Mouse (Mus musculus) ES-E14 (cell line): ENCODE data around the gene Fam240a.

Experiments
- CHD2 ChIP-seq: IDR thresholded peaks from 2 replicates; pipeline ENCODE4 v1.6.1; 2014; ENCODE audit warnings: mild to moderate bottlenecking, low read depth, low read length, inconsistent platforms
- HCFC1 ChIP-seq: IDR thresholded peaks from 2 replicates; pipeline ENCODE4 v1.6.1; 2012; ENCODE audit warnings: low read length, inconsistent platforms, borderline replicate concordance; ENCODE audit not compliant: insufficient read depth
- MAFK ChIP-seq: IDR thresholded peaks from 2 replicates; pipeline ENCODE4 v1.6.1; 2014; ENCODE audit warnings: mild to moderate bottlenecking, low read depth, low read length, inconsistent platforms; ENCODE audit not compliant: insufficient read depth
- ZC3H11A ChIP-seq: IDR thresholded peaks from 2 replicates; pipeline ENCODE4 v1.6.1; 2012; ENCODE audit warnings: low read depth, mild to moderate bottlenecking, inconsistent platforms, low read length, borderline replicate concordance

DNA sequence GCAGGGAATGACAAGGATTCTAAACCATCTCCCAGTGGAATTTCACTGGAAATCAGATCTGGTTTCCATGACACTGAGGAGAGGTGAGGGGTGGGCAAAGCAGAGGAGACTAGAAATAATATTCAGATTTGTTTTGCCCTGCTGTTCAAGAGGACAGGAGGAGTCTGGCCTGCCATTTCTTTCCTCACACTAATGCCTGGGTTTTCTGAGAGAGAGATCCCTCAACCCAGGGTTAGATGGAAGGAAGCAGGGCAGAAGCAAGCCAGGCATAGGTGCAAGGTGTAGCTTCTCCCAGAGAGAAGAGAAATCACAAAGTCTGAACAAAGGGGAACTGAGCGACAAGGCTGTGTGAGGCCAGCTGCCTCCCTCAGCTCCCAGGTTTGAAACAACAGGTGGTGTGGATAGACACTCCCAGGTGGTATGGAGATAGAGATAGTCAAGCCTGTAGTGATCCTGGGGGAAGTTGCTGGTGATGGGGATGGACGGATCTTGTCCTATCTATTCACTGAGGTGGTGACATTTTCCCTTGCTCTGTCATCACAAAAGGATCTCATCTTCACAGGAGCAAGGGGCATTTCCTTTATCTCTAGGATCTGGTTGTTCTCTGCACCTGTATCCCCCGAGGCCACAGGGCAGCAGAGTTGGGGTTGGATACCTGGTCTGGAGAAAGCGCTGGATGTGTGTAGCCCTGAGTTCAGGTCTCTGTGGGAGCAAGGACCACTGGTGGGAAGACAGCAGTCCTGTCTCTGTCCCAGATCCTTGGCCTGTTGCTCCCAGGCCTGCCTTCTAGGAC lies 8.6 kb downstream of the Fam240a start:
- TF ChIP-seq MAFK: no peak
- TF ChIP-seq CHD2: no peak
- no peak for TF ChIP-seq HCFC1
- TF ChIP-seq ZC3H11A: no peak
